Mouse (Mus musculus): ENCODE data around the gene March5.

Gene March5

GRCm38 (mm10) chr19:37263943-37264897 lies 56.9 kb downstream of the March5 start:
- peak; percentile 34 for DNase-seq

- DNase-seq, result peak; percentile 94
Measured at GRCm38 (mm10) chr19:37265333-37266103, 58.2 kb downstream of the March5 start.

DNA sequence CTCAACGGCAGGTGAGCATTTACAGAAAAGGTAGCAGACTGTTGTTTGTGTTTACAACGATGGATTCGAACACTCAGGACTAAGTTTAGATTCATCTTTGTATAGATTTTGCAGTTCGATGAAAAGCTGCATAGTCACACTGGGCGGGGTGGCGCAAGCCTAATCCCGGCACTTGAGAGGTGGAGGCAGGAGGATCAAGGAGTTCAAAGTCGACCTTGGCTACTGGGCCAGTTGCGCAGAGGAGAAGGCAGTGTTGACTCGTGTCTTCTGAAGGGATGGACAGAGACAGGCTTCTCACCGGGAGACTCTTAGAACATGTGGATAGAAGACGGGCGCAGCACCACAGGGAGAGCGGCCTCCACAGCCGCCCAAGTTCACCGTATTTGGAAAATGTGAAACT lies 61.8 kb downstream of the March5 start:
- no peak for DNase-seq

Data from cerebellum, adult 9-10 months (tissue).